ENCODE assay signal across 20 mouse cellular contexts in the genomic region with DNA sequence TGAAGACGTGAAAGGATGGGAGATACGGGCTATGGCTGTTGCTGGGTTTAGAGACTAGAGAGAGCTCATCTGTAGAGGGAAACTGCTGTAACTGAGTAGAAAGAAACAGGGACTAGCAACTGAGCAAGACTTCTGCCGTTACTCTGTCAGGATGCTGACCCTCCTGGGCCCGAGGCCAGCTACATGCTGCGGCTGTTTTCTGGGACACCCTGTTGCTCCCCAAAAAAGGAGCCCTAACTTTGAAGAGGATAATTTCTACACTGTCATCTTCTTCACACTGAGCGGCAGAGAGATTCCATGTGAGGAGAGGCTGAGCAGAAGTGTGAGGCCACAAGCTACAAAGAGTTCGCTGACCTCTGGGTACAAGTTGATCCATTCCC.
DNase-seq lines count a peak whose midpoint lies in the region; ATAC-seq and TF ChIP-seq lines count a peak whose summit lies in the region.
"Had no signal": no experiment of that assay in that cellular context is flagged by ENCODE, and none has a peak within 500 bp of the region (broad histone marks: within the 10 kb centered on the region; RNA-seq: fewer than 3 reads in every experiment).

No protein-coding gene starts in this region.

- TF ChIP-seq POLR2A in liver, adult 2 months (IDR thresholded peaks at IDR 0.05; ENCODE audit: extremely low read depth, insufficient read depth, low read length) = no peak

- H3K27me3 ChIP-seq in hindbrain, embryonic 10.5 days (ENCODE audit: insufficient read depth, poor library complexity, severe bottlenecking) = no peaks in the 10 kb centered on the region
- no peaks in the 10 kb centered on the region for H3K27me3 ChIP-seq in hindbrain, embryonic 14.5 days (ENCODE audit: control insufficient read depth, insufficient read depth, low read length)
- H3K27me3 ChIP-seq in liver, adult 2 months (ENCODE audit: control insufficient read depth, insufficient read depth, low read length) = no peaks in the 10 kb centered on the region
- no peaks in the 10 kb centered on the region for H3K27me3 ChIP-seq in liver, embryonic 11.5 days (replicated peaks; ENCODE audit: control insufficient read depth, insufficient read depth, low read length)
- no peaks in the 10 kb centered on the region for H3K27me3 ChIP-seq in neural tube, embryonic 13.5 days
- H3K27me3 ChIP-seq in neural tube, embryonic 15.5 days (replicated peaks) = no peaks in the 10 kb centered on the region
- no peaks in the 10 kb centered on the region for H3K27me3 ChIP-seq in stomach, postnatal 0 days (ENCODE audit: control insufficient read depth, insufficient read depth, low read length)
- H3K27me3 ChIP-seq: forebrain, embryonic 12.5 days; heart, embryonic 13.5 days; hindbrain, embryonic 12.5 days had no signal

- no peak for DNase-seq in hindbrain, embryonic 10.5 days (ENCODE audit: low spot score)
- DNase-seq in hindbrain, embryonic 14.5 days (ENCODE audit: low spot score) = no peak
- DNase-seq in liver, adult 2 months (ENCODE audit: extremely low read depth, low read depth, low spot score) = peak; percentile 79
- no peak for DNase-seq in liver, embryonic 11.5 days (ENCODE audit: low spot score)
- no peak for DNase-seq in stomach, postnatal 0 days (ENCODE audit: low spot score)
- DNase-seq: adrenal gland, adult 2 months; cerebellum, adult 8-10 months; gastrocnemius, adult 2 months; kidney, adult 9 months; midbrain, embryonic 14.5 days; right cerebral cortex, postnatal 25 days; thymus, postnatal 25 days had no signal

- H3K9ac ChIP-seq in hindbrain, embryonic 14.5 days = no peak overlapping the region
- H3K9ac ChIP-seq in liver, adult 2 months (ENCODE audit: low read depth, low read length) = peak overlapping the region; percentile 50
- no peak overlapping the region for H3K9ac ChIP-seq in liver, embryonic 11.5 days (ENCODE audit: low read depth, low read length)
- H3K9ac ChIP-seq in neural tube, embryonic 13.5 days = no peak overlapping the region
- no peak overlapping the region for H3K9ac ChIP-seq in neural tube, embryonic 15.5 days (replicated peaks)
- no peak overlapping the region for H3K9ac ChIP-seq in stomach, postnatal 0 days (ENCODE audit: low read length)
- H3K9ac ChIP-seq: forebrain, embryonic 12.5 days; heart, embryonic 13.5 days; hindbrain, embryonic 12.5 days had no signal

- H3K4me2 ChIP-seq in hindbrain, embryonic 14.5 days (replicated peaks) = no peak overlapping the region
- no peak overlapping the region for H3K4me2 ChIP-seq in liver, embryonic 11.5 days
- H3K4me2 ChIP-seq in neural tube, embryonic 13.5 days = no peak overlapping the region
- no peak overlapping the region for H3K4me2 ChIP-seq in neural tube, embryonic 15.5 days
- no peak overlapping the region for H3K4me2 ChIP-seq in stomach, postnatal 0 days (replicated peaks; ENCODE audit: low read depth)
- H3K4me2 ChIP-seq: forebrain, embryonic 12.5 days; heart, embryonic 13.5 days; hindbrain, embryonic 12.5 days had no signal

- H3K4me3 ChIP-seq in hindbrain, embryonic 10.5 days = no peak overlapping the region
- H3K4me3 ChIP-seq in hindbrain, embryonic 14.5 days (replicated peaks; ENCODE audit: low read length) = no peak overlapping the region
- no peak overlapping the region for H3K4me3 ChIP-seq in liver, adult 2 months (ENCODE audit: insufficient read depth, low read depth, low read length)
- H3K4me3 ChIP-seq in liver, embryonic 11.5 days (ENCODE audit: low read depth, low read length) = no peak overlapping the region
- H3K4me3 ChIP-seq in neural tube, embryonic 13.5 days = no peak overlapping the region
- H3K4me3 ChIP-seq in neural tube, embryonic 15.5 days (replicated peaks) = no peak overlapping the region
- no peak overlapping the region for H3K4me3 ChIP-seq in stomach, postnatal 0 days (ENCODE audit: low read depth, low read length)
- H3K4me3 ChIP-seq: forebrain, embryonic 12.5 days; gastrocnemius, adult 2 months; heart, embryonic 13.5 days; hindbrain, embryonic 12.5 days; left cerebral cortex, adult 2 months; myocyte had no signal

- H3K36me3 ChIP-seq in hindbrain, embryonic 10.5 days = no peaks in the 10 kb centered on the region
- no peaks in the 10 kb centered on the region for H3K36me3 ChIP-seq in hindbrain, embryonic 14.5 days (replicated peaks; ENCODE audit: control insufficient read depth, insufficient read depth)
- H3K36me3 ChIP-seq in liver, adult 2 months (ENCODE audit: control insufficient read depth, insufficient read depth, low read length) = no peaks in the 10 kb centered on the region
- no peaks in the 10 kb centered on the region for H3K36me3 ChIP-seq in liver, embryonic 11.5 days (ENCODE audit: control insufficient read depth, insufficient read depth, low read length)
- no peaks in the 10 kb centered on the region for H3K36me3 ChIP-seq in neural tube, embryonic 13.5 days
- H3K36me3 ChIP-seq in neural tube, embryonic 15.5 days = no peaks in the 10 kb centered on the region
- H3K36me3 ChIP-seq in stomach, postnatal 0 days (ENCODE audit: control insufficient read depth, insufficient read depth, low read length) = no peaks in the 10 kb centered on the region
- H3K36me3 ChIP-seq: forebrain, embryonic 12.5 days; heart, embryonic 13.5 days; hindbrain, embryonic 12.5 days had no signal

- TF ChIP-seq CTCF in liver, adult 2 months (IDR thresholded peaks at IDR 0.05; ENCODE audit: low read depth, low read length) = no peak
- no peak for TF ChIP-seq CTCF in stomach, postnatal 0 days (IDR thresholded peaks at IDR 0.05; ENCODE audit: low read depth)

- WGBS in hindbrain, embryonic 10.5 days = 75% methylated on average over 7 of the region's 7 CpGs
- WGBS in hindbrain, embryonic 14.5 days = 73% methylated on average over 7 of the region's 7 CpGs
- WGBS in liver, adult 2 months = 39% methylated on average over 7 of the region's 7 CpGs
- WGBS in liver, embryonic 11.5 days = 79% methylated on average over 7 of the region's 7 CpGs
- 72% methylated on average over 7 of the region's 7 CpGs for WGBS in neural tube, embryonic 13.5 days
- WGBS in neural tube, embryonic 15.5 days = 82% methylated on average over 7 of the region's 7 CpGs
- 71% methylated on average over 7 of the region's 7 CpGs for WGBS in stomach, postnatal 0 days

- peak overlapping the region; percentile 29; the same call in 1 of the 2 replicates for H3K27ac ChIP-seq in hindbrain, embryonic 10.5 days
- no peak overlapping the region for H3K27ac ChIP-seq in hindbrain, embryonic 14.5 days
- H3K27ac ChIP-seq in liver, adult 2 months (replicated peaks; ENCODE audit: insufficient read depth, low read depth, low read length) = peak overlapping the region; percentile 96
- no peak overlapping the region for H3K27ac ChIP-seq in liver, embryonic 11.5 days (ENCODE audit: low read depth, low read length)
- H3K27ac ChIP-seq in neural tube, embryonic 13.5 days (replicated peaks) = 0 out of 2 replicates have a peak overlapping the region, but pooled peaks have one; percentile 10
- no peak overlapping the region for H3K27ac ChIP-seq in neural tube, embryonic 15.5 days (replicated peaks)
- H3K27ac ChIP-seq in stomach, postnatal 0 days (replicated peaks) = 0 out of 2 replicates have a peak overlapping the region, but pooled peaks have one; percentile 45
- H3K27ac ChIP-seq: forebrain, embryonic 12.5 days; gastrocnemius, adult 2 months; heart, embryonic 13.5 days; hindbrain, embryonic 12.5 days; left cerebral cortex, adult 2 months had no signal

- peaks cover 39% of the 10 kb centered on the region for H3K4me1 ChIP-seq in hindbrain, embryonic 10.5 days (replicated peaks)
- H3K4me1 ChIP-seq in hindbrain, embryonic 14.5 days (replicated peaks; ENCODE audit: control insufficient read depth, insufficient read depth, low read length) = no peaks in the 10 kb centered on the region
- peaks cover 16% of the 10 kb centered on the region for H3K4me1 ChIP-seq in liver, adult 2 months (ENCODE audit: control insufficient read depth, insufficient read depth, low read length)
- peaks cover 5% of the 10 kb centered on the region; the same call in 1 of the 2 replicates for H3K4me1 ChIP-seq in liver, embryonic 11.5 days (replicated peaks; ENCODE audit: control insufficient read depth, insufficient read depth, low read length)
- no peaks in the 10 kb centered on the region; the same call in 1 of the 2 replicates for H3K4me1 ChIP-seq in neural tube, embryonic 13.5 days (replicated peaks)
- no peaks in the 10 kb centered on the region for H3K4me1 ChIP-seq in neural tube, embryonic 15.5 days
- no peaks in the 10 kb centered on the region for H3K4me1 ChIP-seq in stomach, postnatal 0 days (replicated peaks; ENCODE audit: control insufficient read depth, insufficient read depth)

- no peaks in the 10 kb centered on the region for H3K79me2 ChIP-seq in liver, adult 2 months (ENCODE audit: control insufficient read depth, insufficient read depth, low read length)

- no peaks in the 10 kb centered on the region for H3K9me3 ChIP-seq in hindbrain, embryonic 10.5 days
- H3K9me3 ChIP-seq in hindbrain, embryonic 14.5 days (ENCODE audit: control insufficient read depth, low read length) = no peaks in the 10 kb centered on the region
- H3K9me3 ChIP-seq in liver, embryonic 11.5 days (ENCODE audit: control insufficient read depth, low read length) = no peaks in the 10 kb centered on the region
- no peaks in the 10 kb centered on the region for H3K9me3 ChIP-seq in neural tube, embryonic 13.5 days
- H3K9me3 ChIP-seq in neural tube, embryonic 15.5 days (replicated peaks) = no peaks in the 10 kb centered on the region
- no peaks in the 10 kb centered on the region for H3K9me3 ChIP-seq in stomach, postnatal 0 days (ENCODE audit: control insufficient read depth, low read length)
- H3K9me3 ChIP-seq: forebrain, embryonic 12.5 days; heart, embryonic 13.5 days; hindbrain, embryonic 12.5 days had no signal

- ATAC-seq in hindbrain, embryonic 14.5 days (ENCODE audit: low FRiP score) = no peak
- ATAC-seq in liver, embryonic 11.5 days (replicated peaks; ENCODE audit: low FRiP score) = no peak
- ATAC-seq in neural tube, embryonic 13.5 days (ENCODE audit: low read depth) = no peak
- ATAC-seq in neural tube, embryonic 15.5 days (ENCODE audit: low FRiP score) = no peak
- ATAC-seq in stomach, postnatal 0 days (ENCODE audit: low FRiP score, low TSS enrichment) = no peak
- ATAC-seq: inflammation-experienced regulatory T-cells, adult 6 months had no signal

- TF ChIP-seq EP300 in stomach, postnatal 0 days (optimal IDR thresholded peaks at IDR 0.05) = no peak

Comparison
In these comparisons a context has a peak if more than half of its experiments do, and no peak if none do; other contexts are left out.
1. H3K27ac ChIP-seq: peak in hindbrain, embryonic 10.5 days (single experiment), liver, adult 2 months (single experiment), neural tube, embryonic 13.5 days (single experiment) and stomach, postnatal 0 days (single experiment); none in hindbrain, embryonic 14.5 days (single experiment), liver, embryonic 11.5 days (single experiment) and neural tube, embryonic 15.5 days (single experiment).